Mouse (Mus musculus): Measurements from ENCODE around the gene Arhgdig.
"Not testable (repeated sequence)": the region's sequence is repeated elsewhere in the genome, so short reads cannot be mapped to it uniquely, and the experiment has no call there.

Gene Arhgdig

DNA sequence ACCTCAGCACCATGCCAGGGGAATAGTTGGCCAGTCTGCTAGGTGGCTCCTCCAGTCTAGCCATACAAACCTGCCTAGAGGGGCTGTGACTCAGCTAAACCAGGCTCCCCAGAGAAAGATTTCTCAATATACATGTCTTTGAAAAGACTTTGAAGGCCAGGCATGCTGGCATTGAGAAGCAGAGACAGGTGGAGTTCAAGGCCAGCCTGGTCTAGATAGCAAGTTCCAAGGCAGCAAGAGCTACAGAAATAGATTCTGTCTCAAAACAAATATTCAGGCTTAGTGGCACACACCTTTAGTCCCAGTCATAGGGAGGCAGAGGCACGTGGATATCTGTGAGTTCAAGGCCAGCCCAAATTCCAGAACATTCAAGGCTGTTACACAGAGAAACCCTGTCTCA, 1.2 kb downstream of the Arhgdig start:
- DNase-seq (ENCODE audit: low read depth in 1 of 2, low spot score in 2 of 2) = no peak

DNA sequence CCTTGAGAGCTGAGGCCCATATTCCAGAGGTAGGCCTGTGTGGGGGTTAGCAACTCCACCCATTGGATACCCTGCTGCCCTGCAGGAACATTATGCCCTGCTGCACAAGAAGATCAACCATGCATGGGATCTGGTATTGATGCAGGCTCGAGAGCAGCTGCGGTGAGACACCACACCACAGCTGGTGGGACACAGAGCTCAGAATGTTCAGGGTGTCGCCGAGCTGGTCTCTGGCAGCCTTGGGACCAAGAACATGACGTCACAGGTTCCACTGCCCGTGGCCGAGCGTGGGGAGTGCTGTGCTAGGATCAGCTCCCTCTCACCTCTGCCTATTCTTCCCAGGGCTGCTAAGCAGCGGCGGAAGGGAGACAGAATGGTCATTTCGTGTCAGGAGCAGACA, 2.8 kb downstream of the Arhgdig start:
- no peak for DNase-seq (ENCODE audit: low read depth in 1 of 2, low spot score in 2 of 2)

DNA sequence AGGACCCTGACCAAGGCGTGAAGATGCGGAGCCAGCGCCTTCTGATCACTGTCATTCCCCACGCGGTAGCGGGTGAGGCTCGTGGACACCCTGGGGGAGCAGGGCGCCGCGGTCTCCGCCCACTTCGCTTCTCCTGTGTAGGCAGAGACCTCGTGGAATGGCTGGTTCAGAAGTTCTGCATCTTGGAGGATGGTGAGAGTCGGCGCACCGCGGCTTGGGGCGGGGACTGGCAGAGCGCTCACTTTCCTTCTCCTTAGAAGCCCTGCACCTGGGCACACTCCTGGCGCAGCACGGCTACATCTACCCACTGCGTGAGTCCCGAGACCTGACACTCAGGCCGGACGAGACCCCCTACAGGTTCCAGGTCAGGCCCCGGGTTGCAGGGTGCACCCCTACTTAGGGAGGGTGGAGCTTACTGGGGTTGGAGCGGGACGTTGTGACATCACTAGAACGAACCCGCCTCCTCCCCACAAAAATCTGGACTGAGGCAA, 4.2 kb downstream of the Arhgdig start:
- peak in 1 of 2 experiments; percentile 31 for DNase-seq (ENCODE audit: low read depth in 1 of 2, low spot score in 2 of 2)

DNA sequence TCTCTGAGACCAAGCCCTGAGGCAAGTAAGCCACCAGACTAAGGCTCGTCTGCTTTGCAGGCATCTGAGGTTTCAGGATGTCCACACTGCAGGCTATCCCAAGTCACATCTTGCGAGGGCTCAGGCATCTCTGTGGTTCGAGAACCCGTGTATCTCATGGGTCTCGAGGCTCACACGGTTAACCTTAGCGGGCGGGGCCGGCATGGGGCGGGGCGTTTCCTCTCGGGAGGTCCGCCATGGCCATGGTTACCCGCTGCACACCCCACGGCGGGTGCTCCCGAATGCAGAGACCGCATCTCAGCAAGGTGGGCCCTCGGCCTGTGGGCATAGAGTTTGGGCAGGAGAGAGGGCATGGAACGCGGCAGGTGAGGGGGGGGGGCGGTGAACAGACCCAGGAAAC, 4.8 kb downstream of the Arhgdig start, which contains the start of gene Rgs11:
Gene Rgs11, plus strand, starts transcription at position 215 of the 400 bp plus-strand sequence.
- DNase-seq (ENCODE audit: low read depth in 1 of 2, low spot score in 2 of 2) = no peak

DNA sequence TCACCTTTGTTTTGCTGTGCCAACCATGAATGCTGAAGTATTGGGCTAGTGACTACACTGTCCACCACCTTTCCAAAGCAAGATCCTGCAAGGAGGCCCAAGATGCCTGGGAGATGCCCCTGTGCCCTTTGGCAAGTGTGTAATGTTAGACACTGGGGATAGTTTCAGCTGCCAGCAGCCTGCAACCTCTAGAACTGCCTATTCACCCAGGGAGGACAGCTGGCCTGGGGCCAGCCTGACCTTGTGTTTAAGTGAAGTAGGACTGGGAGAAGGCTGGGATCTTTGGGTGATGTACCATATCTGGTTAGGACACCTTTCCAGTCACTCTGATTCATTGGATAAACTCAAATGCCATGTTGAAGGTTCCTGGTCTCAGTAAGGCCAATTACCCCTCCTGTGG, 5.6 kb downstream of the Arhgdig start:
- DNase-seq (ENCODE audit: low read depth in 1 of 2, low spot score in 2 of 2) = no peak

DNA sequence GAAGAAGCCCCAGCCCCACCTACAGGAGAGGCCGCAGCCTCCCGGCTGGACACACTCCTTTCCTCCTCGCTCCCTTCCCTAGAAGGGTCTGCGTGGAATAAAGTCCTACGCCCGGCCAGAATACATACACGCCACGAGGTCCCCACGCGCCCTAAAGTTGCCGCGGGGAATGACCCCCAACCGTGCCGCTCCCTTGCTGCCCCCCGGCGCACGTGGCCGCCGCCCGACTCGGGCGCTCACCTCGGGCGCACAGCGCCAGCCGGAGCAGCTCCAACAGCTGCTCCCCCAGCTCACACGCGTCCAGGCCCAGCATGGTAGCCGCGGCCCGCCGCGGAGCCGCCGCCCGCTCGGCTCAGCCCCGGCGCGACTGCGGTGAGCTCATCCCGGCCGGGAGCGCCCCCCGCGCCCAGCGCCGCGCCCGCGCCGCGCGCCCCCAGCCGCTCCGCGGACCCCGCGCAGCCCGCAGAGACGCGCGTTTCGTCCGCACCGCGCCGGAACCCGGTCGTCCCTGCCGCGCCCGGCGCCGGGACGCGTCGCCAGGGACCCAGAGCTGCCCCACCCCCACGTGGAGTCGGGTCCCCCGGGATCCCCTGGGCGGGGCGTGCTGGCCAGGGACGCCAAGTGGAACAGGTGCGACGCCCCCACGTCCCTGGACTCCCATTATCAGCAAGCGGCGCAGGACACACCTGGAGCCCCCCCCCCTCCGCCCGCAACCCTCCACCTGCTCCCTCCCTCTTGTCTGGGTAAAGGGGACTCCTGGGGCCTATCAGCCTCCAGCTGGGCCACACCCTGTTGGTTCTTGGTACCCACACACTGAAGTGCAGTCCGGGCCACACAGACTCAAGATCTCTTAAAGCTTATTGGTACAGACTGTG, 6.5 kb downstream of the Arhgdig start:
- DNase-seq (ENCODE audit: low read depth in 1 of 2, low spot score in 2 of 2) = no peak

DNA sequence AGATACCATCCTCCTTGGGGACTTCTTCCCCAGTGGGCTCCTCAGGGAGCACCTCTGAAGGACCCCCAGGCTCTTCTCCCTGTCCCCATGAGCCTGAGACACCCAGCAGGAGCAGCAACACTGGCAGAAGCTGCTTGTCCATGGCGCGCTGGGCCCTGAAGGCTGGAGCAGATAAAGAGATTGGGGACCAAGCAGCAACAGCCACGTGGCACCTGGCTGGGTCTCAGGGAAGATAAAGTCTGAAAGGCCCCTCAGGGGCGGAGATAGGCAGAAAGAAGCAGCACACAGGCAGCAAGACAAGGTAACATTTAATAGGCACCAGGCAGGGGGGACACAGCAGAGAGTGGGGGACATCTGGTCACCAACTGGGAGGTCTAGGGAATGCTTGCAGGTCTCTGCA, 8.7 kb downstream of the Arhgdig start, which contains the start of gene Pdia2:
Gene Pdia2, minus strand, starts transcription at position 196 of the 400 bp plus-strand sequence.
- no peak for DNase-seq (ENCODE audit: low read depth in 1 of 2, low spot score in 2 of 2)

DNA sequence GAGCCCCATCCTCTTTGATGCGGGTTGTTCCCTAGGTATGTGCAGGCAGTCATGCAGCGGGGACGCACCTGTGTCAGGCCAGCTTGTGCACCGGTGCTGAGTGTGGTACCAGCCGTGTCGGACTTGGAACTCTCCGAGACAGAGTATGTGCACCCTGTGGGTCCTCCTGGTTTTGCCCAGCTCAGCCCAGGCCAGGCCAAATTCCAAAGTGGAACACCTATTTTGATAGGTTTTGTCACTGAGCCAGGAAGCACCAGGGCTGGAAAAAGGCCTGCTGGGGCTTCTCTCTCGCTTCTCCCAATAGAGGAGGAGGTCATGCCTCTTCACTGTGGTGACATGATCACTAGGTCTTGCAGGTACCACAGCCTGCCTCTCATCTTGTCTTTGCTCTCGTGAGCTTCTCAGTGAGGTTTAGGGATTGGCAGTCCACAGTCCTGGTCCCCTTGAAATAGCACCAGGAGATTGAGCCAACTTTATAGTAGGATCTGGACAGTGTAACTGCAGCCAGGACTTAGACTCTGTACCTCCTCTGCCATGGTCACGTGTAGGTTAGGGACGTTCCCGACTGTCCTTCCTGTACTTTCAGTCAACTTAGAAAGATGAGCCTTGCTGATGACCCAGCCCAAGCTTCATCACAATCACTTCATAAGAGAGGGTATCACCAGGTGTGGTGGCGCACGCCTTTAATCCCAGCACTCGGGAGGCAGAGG, 14.9 kb downstream of the Arhgdig start:
- no peak for DNase-seq (ENCODE audit: low read depth in 1 of 2, low spot score in 2 of 2)

DNA sequence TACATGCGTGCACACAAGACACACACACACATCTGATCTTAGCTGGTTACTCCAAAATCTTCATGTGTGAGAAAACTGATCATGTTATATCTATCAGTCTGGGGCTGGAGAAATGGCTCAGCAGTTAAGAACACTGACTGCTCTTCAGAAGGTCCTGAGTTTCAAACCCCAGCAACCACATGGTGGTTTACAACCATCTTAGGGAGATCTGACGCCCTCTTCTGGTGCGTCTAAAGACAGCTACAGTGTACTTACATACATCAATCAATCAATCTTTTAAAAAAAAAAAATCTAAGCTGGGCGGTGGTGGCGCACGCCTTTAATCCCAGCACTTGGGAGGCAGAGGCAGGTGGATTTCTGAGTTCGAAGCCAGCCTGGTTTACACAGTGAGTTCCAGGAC, 16.1 kb downstream of the Arhgdig start:
- DNase-seq (ENCODE audit: low read depth in 1 of 2, low spot score in 2 of 2) = not testable (repeated sequence)

DNA sequence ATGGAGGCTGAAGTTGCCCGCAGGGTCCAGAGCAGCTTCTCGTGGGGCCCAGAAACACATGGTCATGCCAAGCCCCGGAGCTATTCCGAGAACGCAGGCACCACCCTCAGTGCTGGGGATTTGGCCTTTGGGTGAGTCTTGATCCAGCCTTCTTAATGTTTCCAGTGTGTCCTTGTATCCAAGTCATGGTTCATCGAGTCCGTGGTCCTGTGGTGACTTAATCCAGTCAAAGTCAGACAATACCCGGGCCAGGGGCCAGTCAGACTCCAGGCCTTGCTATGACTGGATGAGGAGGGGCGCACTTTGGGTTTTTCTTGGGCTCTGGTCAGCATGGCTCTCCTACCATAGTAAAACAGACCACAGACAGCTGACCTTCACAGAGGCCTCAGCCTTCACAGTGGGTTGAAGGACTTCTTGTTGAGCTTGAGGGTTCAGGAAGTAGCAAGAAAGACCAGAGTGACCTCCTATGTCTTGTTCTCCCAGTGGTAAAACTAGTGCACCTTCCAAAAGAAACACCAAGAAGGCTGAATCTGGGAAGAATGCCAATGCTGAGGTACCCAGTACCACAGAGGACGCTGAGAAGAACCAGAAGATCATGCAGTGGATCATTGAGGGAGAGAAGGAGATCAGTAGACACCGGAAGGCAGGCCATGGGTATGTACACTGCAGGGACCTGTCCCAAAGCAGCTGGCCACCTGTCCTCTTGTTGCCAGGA, 19.3 kb downstream of the Arhgdig start:
- no peak for DNase-seq (ENCODE audit: low read depth in 1 of 2, low spot score in 2 of 2)

DNA sequence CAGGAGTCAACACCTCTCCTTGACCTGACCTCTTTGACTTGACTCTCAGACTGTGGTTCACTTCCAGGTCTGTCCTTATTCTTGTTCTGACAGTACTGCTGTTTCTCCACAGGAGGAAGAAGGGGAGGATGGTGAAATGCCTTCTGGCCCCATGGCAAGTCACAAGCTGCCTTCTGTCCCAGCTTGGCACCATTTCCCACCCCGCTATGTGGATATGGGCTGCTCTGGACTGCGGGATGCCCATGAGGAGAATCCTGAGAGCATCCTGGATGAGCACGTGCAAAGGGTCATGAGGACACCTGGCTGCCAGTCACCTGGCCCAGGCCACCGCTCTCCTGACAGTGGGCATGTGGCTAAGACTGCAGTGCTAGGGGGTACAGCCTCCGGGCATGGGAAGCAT, 20.0 kb downstream of the Arhgdig start:
- DNase-seq (ENCODE audit: low read depth in 1 of 2, low spot score in 2 of 2) = no peak

DNA sequence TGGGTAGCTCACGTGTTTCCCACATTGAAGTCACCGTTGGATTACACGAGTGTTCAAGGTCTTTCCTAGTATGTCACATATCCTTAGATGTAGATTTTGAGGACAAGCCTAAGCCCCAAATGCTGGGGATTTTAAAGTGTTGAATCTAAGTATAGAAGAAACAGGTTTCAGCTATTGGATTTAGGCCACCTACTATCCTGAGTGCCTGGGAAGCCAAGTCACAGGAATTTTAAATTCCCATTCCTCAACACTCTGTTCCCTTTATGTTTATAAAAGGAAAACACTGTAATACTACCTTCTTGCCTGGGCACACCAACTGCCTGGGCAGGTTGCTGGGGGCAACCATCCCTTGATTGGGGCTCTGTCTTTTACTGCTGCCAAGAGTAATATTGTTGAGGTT, 26.4 kb downstream of the Arhgdig start:
- no peak for DNase-seq (ENCODE audit: low read depth in 1 of 2, low spot score in 2 of 2)

DNA sequence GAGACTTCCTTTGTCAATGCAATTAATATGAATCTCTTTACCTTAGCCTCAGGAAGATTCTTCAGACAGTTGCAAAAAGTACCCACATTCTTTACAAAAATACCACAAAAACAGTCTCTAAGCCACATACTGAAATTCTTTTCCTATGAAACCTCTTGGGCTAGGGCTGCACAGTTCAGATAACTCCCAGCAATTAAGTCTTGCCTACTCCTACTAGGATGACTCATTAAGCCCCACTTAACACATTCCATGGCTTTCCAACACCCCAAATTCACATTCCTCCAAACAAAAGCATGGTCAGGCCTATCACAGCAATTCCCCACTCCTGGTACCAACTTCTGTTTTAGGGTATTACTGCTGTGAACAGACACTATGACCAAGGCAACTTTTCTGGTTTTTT, 29.0 kb downstream of the Arhgdig start:
- DNase-seq (ENCODE audit: low read depth in 1 of 2, low spot score in 2 of 2) = no peak

DNA sequence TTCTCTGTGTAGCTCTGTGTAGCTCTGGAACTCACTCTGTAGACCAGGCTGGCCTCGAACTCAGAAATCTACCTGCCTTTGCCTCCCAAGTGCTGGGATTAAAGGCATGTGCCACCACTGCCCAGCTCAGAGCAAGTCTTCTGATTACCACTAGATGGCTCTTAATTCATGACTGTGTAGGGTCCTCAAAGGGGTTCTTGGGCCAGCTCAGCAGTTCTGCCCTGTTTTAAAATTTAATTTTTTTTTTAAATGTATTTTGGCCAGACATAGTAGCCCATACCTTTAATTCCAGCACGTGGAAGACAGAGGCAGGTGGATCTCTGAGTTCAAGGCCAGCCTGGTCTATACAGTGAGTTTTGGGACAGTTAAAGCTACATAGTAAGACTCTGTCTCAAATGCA, 32.3 kb downstream of the Arhgdig start:
- not testable (repeated sequence) for DNase-seq (ENCODE audit: low read depth in 1 of 2, low spot score in 2 of 2)

DNA sequence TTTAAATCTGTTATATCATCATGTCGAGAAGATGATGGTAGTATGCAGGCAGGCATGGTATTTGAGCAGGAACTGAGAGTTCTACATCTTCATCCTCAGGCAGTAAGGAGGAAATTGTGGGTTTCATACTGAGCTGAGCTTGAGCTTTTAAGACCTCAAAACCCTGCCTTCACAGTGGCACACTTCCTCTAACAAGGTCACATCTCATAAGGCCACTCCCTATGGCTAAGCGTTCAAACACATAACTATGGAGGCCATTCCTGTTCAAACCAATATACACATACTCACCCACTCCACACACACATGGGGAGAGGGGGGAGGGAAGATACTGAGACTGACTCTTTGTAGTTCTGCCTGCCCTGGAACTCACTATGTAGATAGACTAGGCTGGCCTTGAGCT, 39.5 kb downstream of the Arhgdig start:
- DNase-seq (ENCODE audit: low read depth in 1 of 2, low spot score in 2 of 2) = peak; percentile 48 to 52

DNA sequence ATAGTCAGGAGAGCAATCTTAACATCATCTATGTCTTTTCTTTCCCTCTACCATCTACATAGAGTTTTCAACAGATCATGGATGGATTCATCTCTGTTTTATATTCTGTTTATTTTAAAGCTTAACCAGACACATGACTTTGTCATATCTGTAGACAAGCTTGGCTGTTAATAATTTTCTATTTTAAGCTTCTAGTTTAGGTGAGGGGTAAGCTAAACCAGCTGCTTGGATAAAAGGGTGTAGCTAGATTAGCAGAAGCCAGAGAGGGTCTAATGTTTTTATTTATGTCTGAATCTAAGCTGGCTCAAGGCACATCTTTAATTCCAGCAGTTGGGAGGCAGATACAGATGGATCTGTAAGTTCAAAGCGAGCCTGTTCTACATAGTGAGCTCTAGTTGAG, 44.9 kb downstream of the Arhgdig start:
- no peak for DNase-seq (ENCODE audit: low read depth in 1 of 2, low spot score in 2 of 2)

DNA sequence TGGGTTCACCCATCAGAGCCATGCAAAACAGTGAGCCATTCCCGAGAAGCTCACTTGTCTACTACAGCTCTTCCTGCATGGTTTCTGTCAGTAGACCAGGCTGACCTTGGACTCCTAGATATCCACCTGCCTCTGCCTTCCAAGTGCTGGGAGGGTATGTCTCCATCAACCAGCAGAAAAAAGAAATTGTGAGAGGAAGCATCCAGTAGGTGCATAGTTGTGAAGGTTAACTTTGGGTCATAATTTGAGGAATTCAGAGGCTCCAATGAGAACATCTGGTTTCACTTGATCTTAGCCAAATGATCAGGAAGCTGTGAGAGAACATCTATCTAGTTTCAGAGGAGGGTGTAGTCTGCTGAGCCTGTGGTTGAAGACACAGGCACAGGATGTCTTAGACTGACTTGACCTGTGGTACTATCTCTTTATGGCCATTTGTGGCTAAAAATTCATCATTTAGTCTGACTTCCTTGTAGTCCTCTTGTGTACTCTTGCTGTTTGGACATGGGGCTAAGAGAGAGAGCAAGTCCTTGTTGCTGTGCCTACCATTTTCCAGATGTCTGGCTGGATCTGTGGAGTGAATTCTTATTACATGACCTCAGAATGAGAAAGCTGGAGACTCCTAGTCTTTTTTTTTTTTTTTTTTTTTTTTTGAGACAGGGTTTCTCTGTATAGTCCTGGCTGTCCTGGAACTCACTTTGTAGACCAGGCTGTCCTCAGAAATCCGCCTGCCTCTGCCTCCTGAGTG, 55.5 kb downstream of the Arhgdig start:
- DNase-seq (ENCODE audit: low read depth in 1 of 2, low spot score in 2 of 2) = no peak
